Mouse (Mus musculus) G1E (cell line): ENCODE measurements at regions not wholly inside any gene's neighbourhood (a gene's known extent, or its start where the extent isn't known, plus 50 kb on each side); places are given as distances from the start of the nearest gene placed in this dataset.

Source experiments
- CTCF ChIP-seq: IDR thresholded peaks from 2 replicates; pipeline ENCODE4 v1.5.1; 2012; ENCODE audit warnings: low read depth, low read length, inconsistent platforms, mixed read lengths
- GATA1 ChIP-seq: IDR thresholded peaks from 2 replicates; pipeline ENCODE4 v1.6.1; 2012; ENCODE audit warnings: borderline replicate concordance, low read length, inconsistent platforms, mixed read lengths

DNA sequence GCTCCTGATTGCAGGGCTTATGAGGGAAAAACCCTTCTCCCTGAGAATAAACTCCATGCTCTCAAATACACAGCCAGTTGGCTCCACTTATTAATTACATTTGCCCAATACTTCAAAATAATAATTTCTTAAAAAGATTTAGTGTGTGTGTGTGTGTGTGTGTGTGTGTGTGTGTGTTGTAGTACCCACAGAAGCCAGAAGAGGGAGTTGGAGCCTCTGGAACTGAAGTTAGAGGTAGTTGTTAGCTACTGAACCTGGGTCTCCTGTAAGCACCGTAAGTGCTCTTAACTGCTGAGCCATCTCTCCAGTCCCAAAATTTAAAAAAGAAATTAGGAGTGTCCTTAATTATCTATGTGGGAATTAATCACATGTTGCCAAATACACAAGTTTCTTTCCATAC is 154.8 kb upstream of the Ctnnb1 start:
- TF ChIP-seq CTCF (no peak), GATA1 (no peak)
